Mouse (Mus musculus) MEL (cell line): Measurements from ENCODE around the gene H2al1o.

Experiments
- CTCF ChIP-seq, 3 experiments: IDR thresholded peaks in 2 of 3; conservative IDR thresholded peaks in 1 of 3; 2 replicates each; pipeline ENCODE4 v1.5.1; 2011 to 2012; ENCODE audit warnings: low read length in 3 of 3, low read depth in 2 of 3, mild to moderate bottlenecking in 2 of 3, improper control_type of control experiment in 1 of 3, inconsistent platforms in 1 of 3, mixed read lengths in 1 of 3, moderate library complexity in 1 of 3; ENCODE audit not compliant: control insufficient read depth in 1 of 3, insufficient read depth in 1 of 3, poor library complexity in 1 of 3, severe bottlenecking in 1 of 3
- E2F4 ChIP-seq: IDR thresholded peaks from 2 replicates; pipeline ENCODE4 v1.6.1; 2011; ENCODE audit warnings: low read depth, low read length, improper control_type of control experiment, borderline replicate concordance
- EP300 ChIP-seq, 2 experiments: IDR thresholded peaks; 2 replicates each; pipeline ENCODE4 v1.6.1; 2011; ENCODE audit warnings: improper control_type of control experiment in 2 of 2, low read length in 2 of 2, low read depth in 1 of 2, mild to moderate bottlenecking in 1 of 2
- ETS1 ChIP-seq: IDR thresholded peaks from 2 replicates; pipeline ENCODE4 v1.6.1; 2012; ENCODE audit warnings: low read depth, mild to moderate bottlenecking, inconsistent platforms, low read length, improper control_type of control experiment, moderate library complexity
- MAFK ChIP-seq: IDR thresholded peaks from 2 replicates; pipeline ENCODE4 v1.6.1; 2011; ENCODE audit warnings: low read depth, mild to moderate bottlenecking, low read length, improper control_type of control experiment, borderline replicate concordance
- MAX ChIP-seq: IDR thresholded peaks from 2 replicates; pipeline ENCODE4 v1.6.1; 2011; ENCODE audit warnings: low read length, improper control_type of control experiment
- NRF1 ChIP-seq: IDR thresholded peaks from 2 replicates; pipeline ENCODE4 v1.6.1; 2014; ENCODE audit warnings: low read depth, mild to moderate bottlenecking, inconsistent platforms, low read length, improper control_type of control experiment, moderate library complexity; ENCODE audit not compliant: poor library complexity, insufficient read depth, severe bottlenecking
- POLR2A ChIP-seq, 2 experiments: IDR thresholded peaks; 2 replicates each; pipeline ENCODE4 v1.6.1; 2011 to 2012; ENCODE audit warnings: low read length in 2 of 2, mild to moderate bottlenecking in 2 of 2, control low read depth in 1 of 2, improper control_type of control experiment in 1 of 2, low read depth in 1 of 2, moderate library complexity in 1 of 2; ENCODE audit not compliant: control insufficient read depth in 1 of 2, insufficient read depth in 1 of 2, poor library complexity in 1 of 2
- RCOR1 ChIP-seq: IDR thresholded peaks from 2 replicates; pipeline ENCODE4 v1.6.1; 2012; ENCODE audit warnings: low read depth, mild to moderate bottlenecking, inconsistent platforms, low read length, improper control_type of control experiment
- TCF12 ChIP-seq: IDR thresholded peaks from 2 replicates; pipeline ENCODE4 v1.6.1; 2014; ENCODE audit warnings: low read depth, mild to moderate bottlenecking, inconsistent platforms, low read length, improper control_type of control experiment, moderate library complexity
- UBTF ChIP-seq: IDR thresholded peaks from 2 replicates; pipeline ENCODE4 v1.6.1; 2012; ENCODE audit warnings: low read depth, mild to moderate bottlenecking, inconsistent platforms, low read length, improper control_type of control experiment, moderate library complexity, borderline replicate concordance; ENCODE audit not compliant: insufficient read depth
- USF2 ChIP-seq, 2 experiments: IDR thresholded peaks; 2 replicates each; pipeline ENCODE4 v1.6.1; 2011 to 2012; ENCODE audit warnings: improper control_type of control experiment in 2 of 2, low read length in 2 of 2, borderline replicate concordance in 1 of 2, inconsistent platforms in 1 of 2, low read depth in 1 of 2, mild to moderate bottlenecking in 1 of 2; ENCODE audit not compliant: insufficient read depth in 1 of 2
- ZC3H11A ChIP-seq: IDR thresholded peaks from 2 replicates; pipeline ENCODE4 v1.6.1; 2012; ENCODE audit warnings: low read depth, mild to moderate bottlenecking, inconsistent platforms, low read length, improper control_type of control experiment

- TF ChIP-seq EP300 (IDR thresholded peaks at IDR 0.05; ENCODE audit: low read depth in 1 of 2, low read length in 2 of 2), result peak in 1 of 2 experiments; percentile 51; a peak in 1 of 4 replicates
- TF ChIP-seq ETS1, result 0 out of 2 replicates have a peak, but pooled peaks have one; percentile 4
- TF ChIP-seq POLR2A (IDR thresholded peaks at IDR 0.05; ENCODE audit: control insufficient read depth in 1 of 2, insufficient read depth in 1 of 2, low read depth in 1 of 2, low read length in 2 of 2, poor library complexity in 1 of 2), result no peak
- TF ChIP-seq MAFK, result no peak
- no peak for TF ChIP-seq MAX
- TF ChIP-seq USF2 (IDR thresholded peaks at IDR 0.05; ENCODE audit: borderline replicate concordance in 1 of 2, insufficient read depth in 1 of 2, low read depth in 1 of 2, low read length in 2 of 2), result no peak
- no peak for TF ChIP-seq CTCF (IDR thresholded peaks at IDR 0.05 in 2 of 3, conservative IDR thresholded peaks at IDR 0.05 in 1 of 3; ENCODE audit: control insufficient read depth in 1 of 3, insufficient read depth in 1 of 3, low read depth in 2 of 3, low read length in 3 of 3, poor library complexity in 1 of 3, severe bottlenecking in 1 of 3)
- TF ChIP-seq RCOR1, result 0 out of 2 replicates have a peak, but pooled peaks have one; percentile 6
- no peak for TF ChIP-seq UBTF
- peak; percentile 20; the same call in 1 of the 2 replicates for TF ChIP-seq TCF12
- no peak for TF ChIP-seq ZC3H11A
- TF ChIP-seq NRF1, result no peak
- no peak for TF ChIP-seq E2F4
Measured at GRCm38 (mm10) chrX:9536881-9537280, 35.3 kb downstream of the H2al1o start.
